In genomic region chr9:107374623-107375022, GRCm38 (mm10) we compare ENCODE assay signal across 9 mouse cellular contexts. TPM values are rescaled to one million over a fixed set of nuclear protein-coding genes. Genes with fewer than 3 reads are reported as not detected.
A peak's percentile ranks its signal among the peaks of the same experiment; 100 is the strongest.
DNase-seq lines count a peak whose midpoint lies in the region; ATAC-seq and TF ChIP-seq lines count a peak whose summit lies in the region.
"Had no signal": no experiment of that assay in that cellular context is flagged by ENCODE, and none has a peak within 500 bp of the region (broad histone marks: within the 10 kb centered on the region; RNA-seq: fewer than 3 reads in every experiment).

No protein-coding gene starts in this region.

- peak overlapping the region; percentile 22; the same call in 1 of the 2 replicates for H3K4me2 ChIP-seq in heart, embryonic 11.5 days
- H3K4me2 ChIP-seq: lung, embryonic 15.5 days had no signal

- no peak for TF ChIP-seq POLR2A in bone marrow, adult 2 months (IDR thresholded peaks at IDR 0.05; ENCODE audit: borderline replicate concordance, control insufficient read depth, low read depth, low read length)

- H3K36me3 ChIP-seq in heart, embryonic 11.5 days (ENCODE audit: control insufficient read depth, insufficient read depth, low read length) = no peaks in the 10 kb centered on the region
- H3K36me3 ChIP-seq: lung, embryonic 15.5 days had no signal

- no peak overlapping the region for H3K4me3 ChIP-seq in heart, embryonic 11.5 days (ENCODE audit: low read depth, low read length)
- H3K4me3 ChIP-seq in bone marrow, adult 2 months (replicated peaks; ENCODE audit: control insufficient read depth, low read depth, low read length) = no peak overlapping the region
- H3K4me3 ChIP-seq: lung, embryonic 15.5 days had no signal

- ATAC-seq in heart, embryonic 11.5 days (replicated peaks; ENCODE audit: insufficient number of reproducible peaks, low FRiP score, low TSS enrichment) = no peak

- no peak overlapping the region for H3K9ac ChIP-seq in heart, embryonic 11.5 days (ENCODE audit: low read depth, low read length)
- H3K9ac ChIP-seq: lung, embryonic 15.5 days had no signal

- DNase-seq in heart, postnatal 36 days = no peak
- DNase-seq in B cell, adult 2 months = peak; percentile 9 to 15
- DNase-seq in large intestine, adult 2 months (ENCODE audit: low read depth, low spot score) = peak; percentile 19
- peak; percentile 11 for DNase-seq in thymus, postnatal 25 days
- DNase-seq in right cerebral cortex, postnatal 36 days (ENCODE audit: low spot score in 2 of 2) = no peak
- no peak for DNase-seq in layer of hippocampus, postnatal 25 days (ENCODE audit: extremely low spot score in 1 of 2, low spot score in 1 of 2)

- TF ChIP-seq CTCF in bone marrow, adult 2 months (IDR thresholded peaks at IDR 0.05; ENCODE audit: control insufficient read depth, insufficient read depth, low read length) = peak; percentile 42

- peaks cover 36% of the 10 kb centered on the region for H3K4me1 ChIP-seq in heart, embryonic 11.5 days (ENCODE audit: control insufficient read depth, insufficient read depth, low read length)
- peaks cover 5% of the 10 kb centered on the region for H3K4me1 ChIP-seq in bone marrow, adult 2 months (ENCODE audit: control insufficient read depth, insufficient read depth, low read length)

- 5% methylated on average over 8 of the region's 8 CpGs for WGBS in heart, embryonic 11.5 days (ENCODE audit: insufficient replicate concordance)
- 27% methylated on average over 8 of the region's 8 CpGs for WGBS in bone marrow, adult 2 months
- WGBS in large intestine, adult 2 months = 5% methylated on average over 8 of the region's 8 CpGs

- intact Hi-C loops in heart, postnatal 36 days (cut with DNase I) = no loop called here

- H3K27me3 ChIP-seq in heart, embryonic 11.5 days (ENCODE audit: control insufficient read depth, insufficient read depth, low read length) = peaks cover 30% of the 10 kb centered on the region

- no peaks in the 10 kb centered on the region for H3K9me3 ChIP-seq in heart, embryonic 11.5 days (replicated peaks; ENCODE audit: control insufficient read depth, low read length)
- H3K9me3 ChIP-seq: lung, embryonic 15.5 days had no signal

- H3K27ac ChIP-seq in heart, embryonic 11.5 days (ENCODE audit: low read depth, low read length) = peak overlapping the region; percentile 62; the same call in 1 of the 2 replicates
- no peak overlapping the region for H3K27ac ChIP-seq in bone marrow, adult 2 months (ENCODE audit: control insufficient read depth, insufficient read depth, low read depth, low read length, poor library complexity)
- H3K27ac ChIP-seq: lung, embryonic 15.5 days had no signal

RNA-seq across cellular contexts. Expression of gene Cacna2d2, which starts 24.8 kb away (rescaled TPM):
- polyA plus RNA-seq in heart, embryonic 11.5 days (2014; fragmentation: Nextera tagmentation; extraction: Ambion mirVana) = 5.9 and 7.1 TPM in 2 replicates
- total RNA-seq in heart, postnatal 36 days (2021) = 10 to 100 TPM; 10.5 to 13.3 TPM
- polyA plus RNA-seq in bone marrow, adult 2 months (2011; ENCODE audit: insufficient read depth, insufficient read length, low replicate concordance, missing spikeins) = not detected in 2 replicates
- polyA plus RNA-seq in large intestine, adult 2 months (2012; rRNA removed) = 2.2 and 4.1 TPM in 2 replicates
- total RNA-seq in layer of hippocampus, postnatal 25 days (2021) = 10 to 100 TPM; 16.8 to 21.2 TPM

RNA-seq across cellular contexts. Expression of gene 6430571L13Rik, which starts 34.2 kb away (rescaled TPM):
- 0.66 and 0.92 TPM in 2 replicates for polyA plus RNA-seq in heart, embryonic 11.5 days (2014; fragmentation: Nextera tagmentation; extraction: Ambion mirVana)
- 1 to 10 TPM; 4.2 to 5.3 TPM for total RNA-seq in heart, postnatal 36 days (2021)
- not detected in 2 replicates for polyA plus RNA-seq in bone marrow, adult 2 months (2011; ENCODE audit: insufficient read depth, insufficient read length, low replicate concordance, missing spikeins)
- polyA plus RNA-seq in large intestine, adult 2 months (2012; rRNA removed) = 0.05 and 0.16 TPM in 2 replicates
- total RNA-seq in layer of hippocampus, postnatal 25 days (2021) = 1 to 10 TPM; 2.1 to 2.3 TPM

RNA-seq across cellular contexts. Expression of gene Hemk1, which starts 36.5 kb away (rescaled TPM):
- polyA plus RNA-seq in heart, embryonic 11.5 days (2014; fragmentation: Nextera tagmentation; extraction: Ambion mirVana) = 10.6 and 12.1 TPM in 2 replicates
- 10 to 100 TPM; 22.3 to 22.6 TPM for total RNA-seq in heart, postnatal 36 days (2021)
- 18.2 and 30.2 TPM in 2 replicates for polyA plus RNA-seq in bone marrow, adult 2 months (2011; ENCODE audit: insufficient read depth, insufficient read length, low replicate concordance, missing spikeins)
- 12.2 and 12.8 TPM in 2 replicates for polyA plus RNA-seq in large intestine, adult 2 months (2012; rRNA removed)
- 10 to 100 TPM; 16.5 to 18.2 TPM for total RNA-seq in layer of hippocampus, postnatal 25 days (2021)

Comparison
In these comparisons a context has a peak if more than half of its experiments do, and no peak if none do; other contexts are left out.
1. DNase-seq: peak in B cell, adult 2 months (2 of 2), large intestine, adult 2 months (single experiment) and thymus, postnatal 25 days (single experiment); none in heart, postnatal 36 days (0 of 2), right cerebral cortex, postnatal 36 days (0 of 2) and layer of hippocampus, postnatal 25 days (0 of 2).